ENCODE assay signal across 26 mouse cellular contexts in the genomic region with DNA sequence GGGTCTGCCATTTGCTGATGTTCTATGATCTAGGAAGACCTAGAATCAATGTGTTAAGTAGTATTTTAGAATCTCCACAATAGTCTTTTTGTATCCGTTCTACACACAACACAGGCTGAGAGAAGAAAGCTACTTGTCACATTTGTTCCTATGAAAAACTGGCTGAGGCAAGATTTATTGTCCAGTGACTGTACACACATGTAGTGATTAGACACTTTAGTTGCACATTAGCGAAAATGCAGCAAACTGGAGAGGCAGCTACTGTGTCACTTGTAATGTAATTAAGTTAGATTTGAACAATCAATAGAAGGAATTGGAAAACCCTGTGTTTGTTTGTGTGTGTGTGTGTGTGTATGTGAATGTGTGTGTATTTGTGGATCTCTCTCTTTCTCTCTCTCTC. TPM values are rescaled to one million over a fixed set of nuclear protein-coding genes. Genes with fewer than 3 reads are reported as not detected.
DNase-seq lines count a peak whose midpoint lies in the region; ATAC-seq and TF ChIP-seq lines count a peak whose summit lies in the region.
"Had no signal": no experiment of that assay in that cellular context is flagged by ENCODE, and none has a peak within 500 bp of the region (broad histone marks: within the 10 kb centered on the region; RNA-seq: fewer than 3 reads in every experiment).

No protein-coding gene starts in this region.

- H3K4me1 ChIP-seq in liver, adult 2 months (ENCODE audit: control insufficient read depth, insufficient read depth, low read length), result peaks cover 26% of the 10 kb centered on the region
- no peaks in the 10 kb centered on the region for H3K4me1 ChIP-seq in liver, embryonic 12.5 days
- H3K4me1 ChIP-seq in ES-Bruce4 (ENCODE audit: control insufficient read depth, insufficient read depth, low read length), result peaks cover 2% of the 10 kb centered on the region
- H3K4me1 ChIP-seq in intestine, embryonic 16.5 days (ENCODE audit: control insufficient read depth, insufficient read depth, low read length), result peaks cover 11% of the 10 kb centered on the region
- no peaks in the 10 kb centered on the region for H3K4me1 ChIP-seq in midbrain, postnatal 0 days (ENCODE audit: insufficient read depth, low read length)
- H3K4me1 ChIP-seq: embryonic facial prominence, embryonic 15.5 days had no signal

- H3K27ac ChIP-seq in liver, adult 2 months (replicated peaks; ENCODE audit: insufficient read depth, low read depth, low read length), result no peak overlapping the region
- no peak overlapping the region for H3K27ac ChIP-seq in liver, embryonic 12.5 days
- peak overlapping the region; percentile 90 for H3K27ac ChIP-seq in ES-Bruce4 (ENCODE audit: insufficient read depth, low read length)
- H3K27ac ChIP-seq in intestine, embryonic 16.5 days (ENCODE audit: low read length), result no peak overlapping the region
- no peak overlapping the region for H3K27ac ChIP-seq in midbrain, postnatal 0 days (ENCODE audit: low read depth, low read length)
- H3K27ac ChIP-seq: embryonic facial prominence, embryonic 13.5 days; embryonic facial prominence, embryonic 15.5 days; forebrain, embryonic 10.5 days; forebrain, embryonic 12.5 days had no signal

- H3K4me3 ChIP-seq in liver, adult 2 months (ENCODE audit: insufficient read depth, low read depth, low read length), result no peak overlapping the region
- H3K4me3 ChIP-seq in liver, embryonic 12.5 days, result no peak overlapping the region
- H3K4me3 ChIP-seq in ES-Bruce4 (ENCODE audit: low read depth, low read length), result no peak overlapping the region
- no peak overlapping the region for H3K4me3 ChIP-seq in intestine, embryonic 16.5 days (ENCODE audit: low read length)
- H3K4me3 ChIP-seq in myocyte, result no peak overlapping the region
- no peak overlapping the region for H3K4me3 ChIP-seq in midbrain, postnatal 0 days (ENCODE audit: low read depth, low read length)
- H3K4me3 ChIP-seq: embryonic facial prominence, embryonic 13.5 days; embryonic facial prominence, embryonic 15.5 days; erythroblast, embryonic 14.5 days; forebrain, embryonic 10.5 days; forebrain, embryonic 12.5 days had no signal

- H3ac ChIP-seq in myocyte (ENCODE audit: control insufficient read depth, insufficient read length), result no peak overlapping the region

- no peaks in the 10 kb centered on the region for H3K9me3 ChIP-seq in liver, embryonic 12.5 days (replicated peaks)
- H3K9me3 ChIP-seq in ES-Bruce4 (replicated peaks; ENCODE audit: control insufficient read depth, insufficient read depth, low read length, poor library complexity, severe bottlenecking), result no peaks in the 10 kb centered on the region
- H3K9me3 ChIP-seq in intestine, embryonic 16.5 days (ENCODE audit: control insufficient read depth, low read length), result no peaks in the 10 kb centered on the region
- no peaks in the 10 kb centered on the region for H3K9me3 ChIP-seq in midbrain, postnatal 0 days (ENCODE audit: low read length)
- H3K9me3 ChIP-seq: embryonic facial prominence, embryonic 13.5 days; embryonic facial prominence, embryonic 15.5 days; forebrain, embryonic 10.5 days; forebrain, embryonic 12.5 days had no signal

- no peaks in the 10 kb centered on the region for H3K36me3 ChIP-seq in liver, adult 2 months (ENCODE audit: control insufficient read depth, insufficient read depth, low read length)
- no peaks in the 10 kb centered on the region for H3K36me3 ChIP-seq in liver, embryonic 12.5 days
- H3K36me3 ChIP-seq in ES-Bruce4 (ENCODE audit: control insufficient read depth, insufficient read depth, low read length, poor library complexity, severe bottlenecking), result no peaks in the 10 kb centered on the region
- no peaks in the 10 kb centered on the region for H3K36me3 ChIP-seq in intestine, embryonic 16.5 days (ENCODE audit: control insufficient read depth, insufficient read depth, low read length)
- H3K36me3 ChIP-seq in myocyte (ENCODE audit: control insufficient read depth, insufficient read depth), result no peaks in the 10 kb centered on the region
- no peaks in the 10 kb centered on the region for H3K36me3 ChIP-seq in midbrain, postnatal 0 days (ENCODE audit: insufficient read depth, low read length)
- H3K36me3 ChIP-seq: embryonic facial prominence, embryonic 13.5 days; embryonic facial prominence, embryonic 15.5 days; forebrain, embryonic 10.5 days; forebrain, embryonic 12.5 days had no signal

- TF ChIP-seq CTCF in liver, adult 2 months (IDR thresholded peaks at IDR 0.05; ENCODE audit: low read depth, low read length), result no peak
- TF ChIP-seq CTCF in ES-Bruce4 (IDR thresholded peaks at IDR 0.05; ENCODE audit: low read depth, low read length), result no peak
- TF ChIP-seq CTCF in midbrain, postnatal 0 days (IDR thresholded peaks at IDR 0.05), result no peak

- H3K9ac ChIP-seq in liver, adult 2 months (ENCODE audit: low read depth, low read length), result no peak overlapping the region
- H3K9ac ChIP-seq in liver, embryonic 12.5 days, result no peak overlapping the region
- H3K9ac ChIP-seq in ES-Bruce4 (ENCODE audit: low read depth, poor library complexity, severe bottlenecking), result no peak overlapping the region; the same call in 1 of the 2 replicates
- no peak overlapping the region for H3K9ac ChIP-seq in intestine, embryonic 16.5 days (ENCODE audit: low read depth, low read length)
- H3K9ac ChIP-seq in midbrain, postnatal 0 days (replicated peaks; ENCODE audit: low read length, poor library complexity, severe bottlenecking), result no peak overlapping the region
- H3K9ac ChIP-seq: embryonic facial prominence, embryonic 13.5 days; embryonic facial prominence, embryonic 15.5 days; forebrain, embryonic 12.5 days had no signal

- TF ChIP-seq EP300 in ES-Bruce4 (IDR thresholded peaks at IDR 0.05; ENCODE audit: insufficient read depth, low read depth, low read length), result no peak

- peaks cover 29% of the 10 kb centered on the region; the same call in 1 of the 2 replicates for H3K79me2 ChIP-seq in liver, adult 2 months (ENCODE audit: control insufficient read depth, insufficient read depth, low read length)
- peaks cover 86% of the 10 kb centered on the region for H3K79me2 ChIP-seq in myocyte (ENCODE audit: control insufficient read depth, insufficient read depth)

- DNase-seq in liver, adult 2 months (ENCODE audit: extremely low read depth, low read depth, low spot score), result peak; percentile 42
- DNase-seq in urinary bladder, adult 2 months (ENCODE audit: low spot score), result no peak
- no peak for DNase-seq in midbrain, postnatal 0 days (ENCODE audit: low spot score)
- DNase-seq: adrenal gland, adult 2 months; adrenal gland, postnatal 10 days; adrenal gland, postnatal 25 days; B cell, adult 2 months; cerebellum, adult 11 months; cerebellum, adult 18-20 months; cerebellum, adult 8-10 months; cerebellum, adult 9-11 months; cerebellum, postnatal 14 days; cerebellum, postnatal 36 days; embryo, embryonic 11 days had no signal

- 67% methylated on average over 2 of the region's 2 CpGs for WGBS in liver, adult 2 months
- WGBS in liver, embryonic 12.5 days (ENCODE audit: insufficient replicate concordance), result 65% methylated on average over 2 of the region's 2 CpGs
- 67% methylated on average over 2 of the region's 2 CpGs for WGBS in intestine, embryonic 16.5 days
- WGBS in midbrain, postnatal 0 days, result 79% methylated on average over 2 of the region's 2 CpGs

- ATAC-seq in liver, embryonic 12.5 days, result no peak
- ATAC-seq in intestine, embryonic 16.5 days, result peak; percentile 51; the same call in 1 of the 2 replicates
- no peak for ATAC-seq in midbrain, postnatal 0 days (ENCODE audit: low FRiP score)
- ATAC-seq: CD4-positive, CD25-positive, alpha-beta regulatory T cell, adult 4 months; forebrain, embryonic 14.5 days had no signal

- no peak for TF ChIP-seq POLR2A in liver, adult 2 months (IDR thresholded peaks at IDR 0.05; ENCODE audit: extremely low read depth, insufficient read depth, low read length)
- TF ChIP-seq POLR2A in ES-Bruce4 (IDR thresholded peaks at IDR 0.05; ENCODE audit: insufficient read depth, low read length), result no peak
- no peak for TF ChIP-seq POLR2A in myocyte (IDR thresholded peaks at IDR 0.05; ENCODE audit: insufficient read length, low read depth)

- H3K27me3 ChIP-seq in liver, adult 2 months (ENCODE audit: control insufficient read depth, insufficient read depth, low read length), result no peaks in the 10 kb centered on the region
- H3K27me3 ChIP-seq in liver, embryonic 12.5 days (replicated peaks), result no peaks in the 10 kb centered on the region
- no peaks in the 10 kb centered on the region for H3K27me3 ChIP-seq in ES-Bruce4 (ENCODE audit: control insufficient read depth, insufficient read depth, low read length, poor library complexity, severe bottlenecking)
- no peaks in the 10 kb centered on the region for H3K27me3 ChIP-seq in intestine, embryonic 16.5 days (replicated peaks; ENCODE audit: control insufficient read depth, insufficient read depth, low read length)
- no peaks in the 10 kb centered on the region for H3K27me3 ChIP-seq in myocyte (ENCODE audit: control insufficient read depth, insufficient read depth, insufficient read length)
- no peaks in the 10 kb centered on the region for H3K27me3 ChIP-seq in midbrain, postnatal 0 days (ENCODE audit: insufficient read depth, low read length)
- H3K27me3 ChIP-seq: CH12.LX; embryonic facial prominence, embryonic 13.5 days; embryonic facial prominence, embryonic 15.5 days; forebrain, embryonic 12.5 days had no signal

- H3K4me2 ChIP-seq in liver, embryonic 12.5 days, result no peak overlapping the region
- no peak overlapping the region for H3K4me2 ChIP-seq in intestine, embryonic 16.5 days (ENCODE audit: low read depth, low read length)
- peak overlapping the region; percentile 50 for H3K4me2 ChIP-seq in myocyte (ENCODE audit: low read depth)
- H3K4me2 ChIP-seq in midbrain, postnatal 0 days (ENCODE audit: low read depth, low read length, poor library complexity, severe bottlenecking), result no peak overlapping the region
- H3K4me2 ChIP-seq: embryonic facial prominence, embryonic 13.5 days; embryonic facial prominence, embryonic 15.5 days; forebrain, embryonic 12.5 days had no signal

TF ChIP-seq in myocyte, 11 proteins besides CTCF, POLR2A, EP300 and RAD21 (continues in another document):
- TF ChIP-seq CEBPB (IDR thresholded peaks at IDR 0.05; ENCODE audit: insufficient read depth, poor library complexity, severe bottlenecking) (no peak), MYOG (IDR thresholded peaks at IDR 0.05; ENCODE audit: control insufficient read depth in 1 of 3, insufficient read depth in 1 of 3, insufficient read length in 2 of 3, low read depth in 2 of 3) (no peak), TCF3 (IDR thresholded peaks at IDR 0.05; ENCODE audit: insufficient read length, low read depth) (no peak)

RNA-seq across cellular contexts. Expression of a gene that starts 8.6 kb away (rescaled TPM):
- 47.5 and 62.8 TPM in 2 replicates for total RNA-seq in liver, adult 2 months (2014; rRNA removed)
- polyA plus RNA-seq in liver, adult 2 months (2012; rRNA removed), result 20.5 and 23.2 TPM in 2 replicates
- 7.1 and 7.9 TPM in 2 replicates for polyA plus RNA-seq in liver, embryonic 12.5 days (2016; fragmentation: Nextera tagmentation; extraction: Ambion mirVana)
- 48.9 and 52.5 TPM in 2 replicates for polyA plus RNA-seq in ES-Bruce4 (2011; ENCODE audit: insufficient read depth, insufficient read length, low read depth, missing spikeins)
- polyA plus RNA-seq in intestine, embryonic 16.5 days (2015; fragmentation: Nextera tagmentation; extraction: Ambion mirVana), result 34.6 and 36.7 TPM in 2 replicates
- polyA plus RNA-seq in myocyte (2012; fragmentation: generic; extraction: Trizol), result 28.8 TPM
- 13.2 and 18.2 TPM in 2 replicates for polyA plus RNA-seq in urinary bladder, adult 2 months (2012; rRNA removed)
- total RNA-seq in midbrain, postnatal 0 days (2014; rRNA removed), result 43.4 and 51.6 TPM in 2 replicates
- polyA plus RNA-seq in midbrain, postnatal 0 days (2015; fragmentation: Nextera tagmentation; extraction: Ambion mirVana), result 20.3 and 25.4 TPM in 2 replicates
- total RNA-seq: CH12.LX had no signal
- polyA plus RNA-seq: CD4-positive, CD25-positive, alpha-beta regulatory T cell, adult 4 months had no signal
